Mouse (Mus musculus): ENCODE data around the gene Galnt18. TPM values are rescaled to one million over a fixed set of nuclear protein-coding genes. Genes with fewer than 3 reads are reported as not detected.

Galnt18 gene
- polyA plus RNA-seq, 1 experiment = 13.4 TPM

GRCm38 (mm10) chr7:111672467-111672866 is 107.3 kb downstream of the Galnt18 start:
- DNase-seq (ENCODE audit: low read depth) = peak; percentile 82
- TF ChIP-seq POLR2A (IDR thresholded peaks at IDR 0.05; ENCODE audit: borderline replicate concordance, extremely low read depth, insufficient read depth, insufficient read length, poor library complexity, severe bottlenecking) (no peak), CTCF (IDR thresholded peaks at IDR 0.05; ENCODE audit: borderline replicate concordance, extremely low read depth, insufficient read depth, insufficient read length) (no peak)

- TF ChIP-seq POLR2A (IDR thresholded peaks at IDR 0.05; ENCODE audit: borderline replicate concordance, extremely low read depth, insufficient read depth, insufficient read length, poor library complexity, severe bottlenecking) = no peak
- no peak for TF ChIP-seq CTCF (IDR thresholded peaks at IDR 0.05; ENCODE audit: borderline replicate concordance, extremely low read depth, insufficient read depth, insufficient read length)
Observed at GRCm38 (mm10) chr7:111663139-111664073, 116.4 kb downstream of the Galnt18 start.

GRCm38 (mm10) chr7:111658579-111658978 is 121.2 kb downstream of the Galnt18 start:
- peak; percentile 17 for DNase-seq (ENCODE audit: low read depth)
- TF ChIP-seq CTCF (IDR thresholded peaks at IDR 0.05; ENCODE audit: borderline replicate concordance, extremely low read depth, insufficient read depth, insufficient read length) (no peak), POLR2A (IDR thresholded peaks at IDR 0.05; ENCODE audit: borderline replicate concordance, extremely low read depth, insufficient read depth, insufficient read length, poor library complexity, severe bottlenecking) (no peak)

More at GRCm38 (mm10) chr7:111663139-111664073, 116.4 kb downstream of the Galnt18 start:
- no peak for DNase-seq (ENCODE audit: low read depth)

GRCm38 (mm10) chr7:111655002-111655401 is 124.8 kb downstream of the Galnt18 start:
- DNase-seq (ENCODE audit: low read depth) = peak; percentile 2

GRCm38 (mm10) chr7:111654526-111654925 is 125.3 kb downstream of the Galnt18 start:
- TF ChIP-seq POLR2A (IDR thresholded peaks at IDR 0.05; ENCODE audit: borderline replicate concordance, extremely low read depth, insufficient read depth, insufficient read length, poor library complexity, severe bottlenecking) = no peak
- TF ChIP-seq CTCF (IDR thresholded peaks at IDR 0.05; ENCODE audit: borderline replicate concordance, extremely low read depth, insufficient read depth, insufficient read length) = no peak
- no peak for DNase-seq (ENCODE audit: low read depth)

More at GRCm38 (mm10) chr7:111655002-111655401, 124.8 kb downstream of the Galnt18 start:
- TF ChIP-seq POLR2A (IDR thresholded peaks at IDR 0.05; ENCODE audit: borderline replicate concordance, extremely low read depth, insufficient read depth, insufficient read length, poor library complexity, severe bottlenecking) (no peak), CTCF (IDR thresholded peaks at IDR 0.05; ENCODE audit: borderline replicate concordance, extremely low read depth, insufficient read depth, insufficient read length) (no peak)

GRCm38 (mm10) chr7:111644362-111644761 is 135.4 kb downstream of the Galnt18 start:
- TF ChIP-seq CTCF (IDR thresholded peaks at IDR 0.05; ENCODE audit: borderline replicate concordance, extremely low read depth, insufficient read depth, insufficient read length) (no peak), POLR2A (IDR thresholded peaks at IDR 0.05; ENCODE audit: borderline replicate concordance, extremely low read depth, insufficient read depth, insufficient read length, poor library complexity, severe bottlenecking) (no peak)
- no peak for DNase-seq (ENCODE audit: low read depth)

GRCm38 (mm10) chr7:111638899-111639298 is 140.9 kb downstream of the Galnt18 start:
- TF ChIP-seq POLR2A (IDR thresholded peaks at IDR 0.05; ENCODE audit: borderline replicate concordance, extremely low read depth, insufficient read depth, insufficient read length, poor library complexity, severe bottlenecking) (no peak), CTCF (IDR thresholded peaks at IDR 0.05; ENCODE audit: borderline replicate concordance, extremely low read depth, insufficient read depth, insufficient read length) (no peak)
- no peak for DNase-seq (ENCODE audit: low read depth)

- TF ChIP-seq POLR2A (IDR thresholded peaks at IDR 0.05; ENCODE audit: borderline replicate concordance, extremely low read depth, insufficient read depth, insufficient read length, poor library complexity, severe bottlenecking) (no peak), CTCF (IDR thresholded peaks at IDR 0.05; ENCODE audit: borderline replicate concordance, extremely low read depth, insufficient read depth, insufficient read length) (no peak)
- DNase-seq (ENCODE audit: low read depth) = peak; percentile 48
Observed at GRCm38 (mm10) chr7:111638465-111638864, 141.3 kb downstream of the Galnt18 start.

- TF ChIP-seq CTCF (IDR thresholded peaks at IDR 0.05; ENCODE audit: borderline replicate concordance, extremely low read depth, insufficient read depth, insufficient read length) = no peak
- TF ChIP-seq POLR2A (IDR thresholded peaks at IDR 0.05; ENCODE audit: borderline replicate concordance, extremely low read depth, insufficient read depth, insufficient read length, poor library complexity, severe bottlenecking) = no peak
- DNase-seq (ENCODE audit: low read depth) = peak; percentile 52
Observed at GRCm38 (mm10) chr7:111637866-111638448, 141.8 kb downstream of the Galnt18 start.

GRCm38 (mm10) chr7:111636503-111636902 is 143.3 kb downstream of the Galnt18 start:
- TF ChIP-seq CTCF (IDR thresholded peaks at IDR 0.05; ENCODE audit: borderline replicate concordance, extremely low read depth, insufficient read depth, insufficient read length) = no peak
- no peak for TF ChIP-seq POLR2A (IDR thresholded peaks at IDR 0.05; ENCODE audit: borderline replicate concordance, extremely low read depth, insufficient read depth, insufficient read length, poor library complexity, severe bottlenecking)
- peak; percentile 54 for DNase-seq (ENCODE audit: low read depth)

- DNase-seq (ENCODE audit: low read depth) = peak; percentile 19
- TF ChIP-seq CTCF (IDR thresholded peaks at IDR 0.05; ENCODE audit: borderline replicate concordance, extremely low read depth, insufficient read depth, insufficient read length) (no peak), POLR2A (IDR thresholded peaks at IDR 0.05; ENCODE audit: borderline replicate concordance, extremely low read depth, insufficient read depth, insufficient read length, poor library complexity, severe bottlenecking) (no peak)
Observed at GRCm38 (mm10) chr7:111631265-111631664, 148.5 kb downstream of the Galnt18 start.
